Mouse (Mus musculus): ENCODE measurements around the gene Faiml. TPM values are rescaled to one million over a fixed set of nuclear protein-coding genes. Genes with fewer than 3 reads are reported as not detected.

Gene Faiml
- polyA plus RNA-seq, 1 experiment: not detected

- no peak for DNase-seq (ENCODE audit: low read depth)
Observed at GRCm38 (mm10) chr9:99180272-99180671, 56.8 kb downstream of the Faiml start.

Other genes starting within 250 kb of the Faiml start
- not detected in 2 replicates for gene Gm1123, start 201.5 kb downstream of the Faiml start, polyA plus RNA-seq (2012; rRNA removed)
- gene Pik3cb, start 96.6 kb downstream of the Faiml start, polyA plus RNA-seq (2012; rRNA removed): 7.7 and 8.6 TPM in 2 replicates
- gene Cep70, start 6.1 kb upstream of the Faiml start, polyA plus RNA-seq (2012; rRNA removed): 7.6 and 7.7 TPM in 2 replicates
- gene Esyt3, start 121.3 kb upstream of the Faiml start, polyA plus RNA-seq (2012; rRNA removed): 12.7 and 17.7 TPM in 2 replicates
- gene Mras, start 200.1 kb upstream of the Faiml start, polyA plus RNA-seq (2012; rRNA removed): 20.7 and 30.7 TPM in 2 replicates
- 1.6 and 3.1 TPM in 2 replicates for gene Nme9, start 214.2 kb upstream of the Faiml start, polyA plus RNA-seq (2012; rRNA removed)